Mouse (Mus musculus): ENCODE measurements around the gene Mark3.

DNA sequence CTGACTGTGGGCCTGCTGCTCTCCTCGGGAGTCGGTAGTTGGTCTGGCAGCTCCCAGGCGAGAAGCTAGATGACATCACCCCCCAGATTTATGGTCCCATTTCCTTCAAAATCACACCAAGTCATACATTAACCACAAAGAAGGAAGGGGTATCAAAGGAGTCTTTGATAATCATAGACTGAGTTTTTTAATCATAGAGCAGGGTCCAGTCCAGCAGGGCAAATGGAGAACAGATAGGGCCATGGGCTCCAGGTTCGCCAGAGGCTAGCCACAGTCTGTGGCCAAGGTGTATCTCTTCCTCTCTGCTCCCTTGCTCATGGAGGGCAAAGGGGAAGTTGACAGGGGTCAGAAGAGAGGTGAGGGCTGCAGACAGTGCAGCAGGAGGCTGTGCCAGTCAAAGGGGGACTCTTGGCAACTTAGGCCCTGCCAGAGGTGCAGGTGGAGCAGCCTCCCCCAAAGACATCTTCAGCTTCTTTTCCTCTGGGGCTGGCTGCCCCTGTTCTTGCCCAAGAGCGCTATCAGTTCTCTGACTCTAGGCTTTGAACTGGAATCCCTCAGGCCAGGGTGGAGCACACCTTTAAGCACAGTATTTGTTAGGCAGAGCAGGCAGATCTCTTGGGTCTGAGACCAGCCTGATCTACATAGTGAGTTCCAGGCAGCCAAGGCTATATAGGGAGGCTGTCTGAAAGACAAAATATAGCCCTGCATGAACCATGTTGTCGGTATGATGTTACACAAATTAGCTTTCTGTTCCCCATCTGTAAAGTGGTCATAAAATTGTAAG lies 101.7 kb downstream of the Mark3 start:
- TF ChIP-seq POLR2A (IDR thresholded peaks at IDR 0.05; ENCODE audit: low read depth, low read length) (no peak), MAX (IDR thresholded peaks at IDR 0.05; ENCODE audit: low read length) (no peak), BHLHE40 (IDR thresholded peaks at IDR 0.05; ENCODE audit: low read depth, low read length) (no peak), CTCF (conservative IDR thresholded peaks at IDR 0.05 in 1 of 2, IDR thresholded peaks at IDR 0.05 in 1 of 2; ENCODE audit: low read depth in 2 of 2, low read length in 2 of 2) (no peak)
